Mouse (Mus musculus): ENCODE data around the gene Vwa2.

Gene Vwa2

DNA sequence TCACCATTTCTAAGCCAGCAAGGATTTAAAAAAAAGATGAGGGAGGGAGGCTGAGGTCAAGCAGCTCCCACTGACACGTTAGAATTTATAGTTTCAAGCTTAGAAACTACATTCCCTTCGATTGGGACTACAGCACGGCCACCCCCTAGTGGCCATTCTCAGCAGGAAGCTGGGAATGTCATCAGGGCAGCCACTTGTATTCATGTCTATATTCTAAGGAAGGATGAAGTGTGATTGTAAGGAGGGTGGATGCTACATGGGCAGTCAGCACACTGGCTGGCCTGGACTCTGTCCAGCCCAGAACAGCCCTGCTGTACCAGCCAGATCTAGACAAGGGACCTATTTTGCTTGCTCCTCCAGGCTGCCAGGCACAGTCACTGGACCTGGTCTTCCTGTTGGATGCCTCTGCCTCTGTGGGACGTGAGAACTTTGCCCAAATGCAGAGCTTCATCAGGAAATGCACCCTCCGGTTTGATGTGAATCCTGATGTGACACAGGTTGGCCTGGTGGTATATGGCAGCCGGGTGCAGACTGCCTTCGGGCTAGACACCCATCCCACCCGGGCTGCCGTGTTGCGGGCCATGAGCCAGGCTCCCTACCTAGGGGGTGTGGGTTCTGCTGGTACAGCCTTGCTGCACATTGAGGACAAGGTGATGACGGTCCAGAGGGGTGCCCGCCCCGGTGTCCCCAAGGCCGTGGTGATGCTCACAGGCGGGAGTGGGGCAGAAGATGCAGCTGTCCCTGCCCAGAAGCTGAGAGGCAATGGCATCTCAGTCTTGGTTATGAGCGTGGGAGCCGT is 34.6 kb downstream of the Vwa2 start:
- DNase-seq: peak; percentile 61

DNA sequence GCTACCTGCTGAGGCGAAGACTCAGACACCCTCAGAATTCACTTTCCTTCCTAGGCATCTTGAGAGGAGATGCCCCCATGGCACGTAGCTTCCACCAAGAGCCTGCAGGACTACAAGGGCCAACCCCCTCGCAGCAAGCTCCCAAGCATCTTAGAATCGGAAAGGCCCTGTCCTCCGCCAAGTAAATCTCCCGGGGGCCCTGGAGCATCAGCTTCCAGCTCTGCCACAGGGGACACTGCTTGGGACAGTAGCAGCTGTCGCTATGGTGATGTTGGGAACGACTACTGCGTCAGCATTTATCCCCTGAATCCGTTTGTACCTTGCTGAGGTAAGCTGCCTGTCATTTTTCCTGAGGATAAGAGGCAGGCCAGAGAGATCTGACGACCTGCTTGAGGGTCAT is 36.5 kb downstream of the Vwa2 start:
- DNase-seq: no peak

DNA sequence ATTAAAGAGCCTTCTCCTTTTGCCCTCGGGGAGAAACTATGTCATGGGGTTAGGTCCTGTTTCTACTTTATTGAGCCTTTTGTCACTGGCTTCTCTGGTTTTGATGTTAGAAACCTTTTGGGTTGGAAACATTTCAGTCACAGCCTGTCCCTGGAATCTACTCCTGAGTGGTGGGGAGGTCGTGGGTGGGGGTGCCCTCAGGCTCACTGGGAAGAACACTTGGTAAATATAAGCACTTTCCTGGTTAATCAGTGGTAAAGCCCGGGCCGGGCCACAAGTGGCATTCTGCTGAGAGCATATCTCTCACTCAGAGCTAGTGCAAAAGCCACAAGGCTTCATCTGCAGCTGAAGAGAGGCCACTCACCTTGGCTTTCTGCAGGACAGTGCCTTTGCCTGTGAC is 39.7 kb downstream of the Vwa2 start:
- DNase-seq: no peak

DNA sequence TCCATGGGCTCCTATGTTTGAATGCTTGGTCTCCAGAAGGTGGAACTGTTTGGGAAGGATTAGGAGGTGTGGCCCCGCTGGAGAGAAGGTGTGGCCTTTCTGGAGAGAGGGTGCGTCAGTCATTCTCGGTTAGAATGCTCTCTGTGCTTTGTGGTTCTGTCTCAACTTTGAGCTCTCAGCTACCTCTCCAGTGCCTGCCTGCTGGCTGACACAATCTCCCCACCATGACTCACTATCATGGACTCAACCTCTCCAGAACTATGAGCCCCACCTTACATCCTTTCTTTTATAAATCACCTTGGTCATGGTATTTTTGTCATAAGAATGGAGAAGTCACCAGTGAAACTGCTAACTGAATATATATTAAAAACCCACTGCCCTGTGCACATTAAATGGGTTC is 40.6 kb downstream of the Vwa2 start:
- DNase-seq: no peak

DNA sequence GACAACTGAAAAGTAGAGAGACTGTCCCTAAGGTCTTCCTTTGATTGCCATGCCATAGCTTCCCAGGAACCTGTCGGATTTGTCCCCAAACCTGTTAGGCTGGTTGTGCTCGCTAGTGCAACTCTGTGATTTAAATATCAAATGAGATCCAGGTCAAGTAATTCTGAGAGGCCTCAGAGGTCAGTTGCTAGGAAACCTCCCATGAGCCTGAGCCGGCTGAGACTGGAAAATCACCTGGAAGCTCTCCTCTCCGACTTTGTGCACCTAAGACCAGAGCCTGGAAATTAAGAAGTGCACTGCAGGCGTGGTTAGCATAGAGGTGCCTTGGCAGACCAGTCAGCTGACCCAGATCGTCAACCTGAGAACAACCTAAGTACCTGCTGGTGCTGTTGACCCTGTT is 41.0 kb downstream of the Vwa2 start:
- DNase-seq: no peak

DNA sequence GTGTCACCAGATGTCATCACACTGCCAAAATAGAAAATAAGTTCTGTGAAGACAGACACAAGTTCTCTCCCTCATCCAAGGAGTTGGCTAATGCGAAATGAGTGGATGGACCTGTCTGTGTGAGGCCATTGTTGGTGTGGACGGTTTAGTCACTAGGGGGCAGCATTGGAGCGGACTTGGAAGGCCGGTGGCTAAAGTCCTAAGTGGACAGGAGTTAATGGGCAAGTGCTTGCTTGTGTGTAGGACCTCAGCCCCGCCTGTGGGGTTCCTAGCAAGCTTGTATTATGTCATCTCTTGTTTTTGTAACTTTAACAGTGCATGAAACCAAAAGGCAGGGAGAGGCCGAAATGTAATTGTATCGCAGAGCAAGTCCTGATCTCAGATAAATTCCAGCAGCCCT is 45.6 kb downstream of the Vwa2 start:
- peak; percentile 68 for DNase-seq

DNA sequence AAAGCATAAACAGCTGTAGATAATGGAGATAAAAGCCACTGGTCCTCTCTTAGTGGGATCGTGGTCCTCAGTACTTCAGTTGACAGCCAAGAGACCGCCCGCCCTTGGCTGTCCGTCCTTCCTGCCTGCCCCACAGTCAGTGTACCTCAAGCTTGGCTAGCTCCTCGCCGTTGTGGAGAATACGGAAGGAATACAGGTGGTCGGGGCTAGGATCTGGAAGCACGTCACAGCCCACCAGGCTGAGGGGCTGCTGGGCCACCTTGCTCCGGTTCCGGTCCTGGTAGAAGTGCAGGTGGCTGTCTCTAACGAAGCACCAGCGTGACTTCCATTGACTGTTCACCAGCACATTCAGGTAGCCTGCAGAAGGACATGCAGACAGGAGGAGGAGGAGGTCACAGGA is 46.2 kb downstream of the Vwa2 start:
- DNase-seq: no peak

DNA sequence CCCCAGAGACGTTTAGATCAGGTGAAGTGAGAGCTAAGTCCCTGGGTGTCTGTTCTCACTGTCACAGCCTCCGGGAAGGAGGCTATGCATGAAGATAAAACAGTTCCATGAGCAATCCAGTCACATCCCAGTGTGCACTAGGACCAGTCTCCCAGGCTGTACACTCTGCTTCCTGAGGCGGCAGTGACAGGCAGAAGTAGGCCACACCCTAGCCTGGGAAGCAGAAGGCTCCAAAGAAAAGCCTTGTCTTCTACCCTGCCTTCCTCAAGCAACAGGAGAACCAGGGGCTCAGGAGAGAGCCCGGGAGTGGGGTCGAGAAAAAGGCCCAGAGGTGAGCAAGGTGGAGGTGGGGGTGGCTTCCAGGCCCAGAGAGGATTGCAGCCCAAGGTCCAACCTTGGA is 47.7 kb downstream of the Vwa2 start:
- no peak for DNase-seq

DNA sequence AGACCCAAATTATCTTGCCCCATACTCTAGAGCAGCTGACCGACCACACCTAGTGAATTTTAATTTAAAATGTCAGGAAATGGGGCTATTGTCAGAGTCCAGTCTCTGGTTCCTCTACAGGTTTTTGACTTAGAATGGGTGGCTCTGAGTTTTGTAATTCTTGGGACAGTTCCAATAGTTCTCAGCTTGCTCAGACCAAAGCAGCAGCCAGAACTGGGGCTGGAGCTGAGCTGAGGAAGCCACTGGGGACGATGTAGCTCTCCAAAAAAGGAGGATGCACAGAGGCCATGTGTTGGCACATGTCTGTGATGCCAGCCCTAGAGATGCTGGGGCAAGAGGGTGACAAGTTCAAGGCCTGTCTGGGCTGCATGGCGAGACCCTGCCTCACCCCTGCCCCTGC is 55.3 kb downstream of the Vwa2 start:
- no peak for DNase-seq

DNA sequence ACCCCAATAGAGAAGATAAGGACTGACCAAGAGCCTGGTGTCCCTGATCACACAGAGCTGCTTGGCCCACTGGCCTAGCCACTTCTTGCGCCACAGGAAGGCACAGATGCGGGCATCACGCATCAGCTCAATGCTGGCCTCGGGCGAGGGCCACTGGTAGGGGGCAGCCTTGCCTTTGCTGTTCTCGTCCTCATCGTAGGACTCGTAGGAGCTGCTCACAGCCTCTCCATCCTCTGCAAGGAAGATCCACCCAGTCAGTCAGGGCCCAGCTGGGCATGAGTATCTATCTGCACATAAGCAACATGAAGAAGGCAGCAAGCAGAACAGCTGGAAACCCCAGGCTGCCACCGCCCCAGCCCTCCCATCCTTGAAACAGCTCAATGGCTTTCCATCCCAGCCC is 56.0 kb downstream of the Vwa2 start:
- no peak for DNase-seq

DNA sequence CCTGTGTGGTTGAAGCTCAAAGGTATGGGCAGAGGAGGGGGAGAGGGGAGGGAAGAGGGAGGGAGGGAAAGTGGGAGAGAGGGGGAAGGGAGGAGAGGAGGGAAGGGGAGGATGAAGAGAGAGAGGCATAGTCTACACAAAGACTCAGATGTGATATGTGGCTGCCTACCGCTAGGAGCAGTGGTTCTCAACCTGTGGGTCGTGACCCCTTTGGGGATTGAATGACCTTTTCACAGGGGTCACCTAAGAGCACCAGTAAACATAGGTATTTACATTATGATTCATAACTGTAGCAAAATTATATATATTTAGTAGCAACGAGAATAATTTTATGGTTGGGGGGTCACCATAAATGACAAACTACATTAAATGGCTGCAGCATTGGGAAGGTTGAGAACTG is 59.8 kb downstream of the Vwa2 start:
- DNase-seq: no peak

DNA sequence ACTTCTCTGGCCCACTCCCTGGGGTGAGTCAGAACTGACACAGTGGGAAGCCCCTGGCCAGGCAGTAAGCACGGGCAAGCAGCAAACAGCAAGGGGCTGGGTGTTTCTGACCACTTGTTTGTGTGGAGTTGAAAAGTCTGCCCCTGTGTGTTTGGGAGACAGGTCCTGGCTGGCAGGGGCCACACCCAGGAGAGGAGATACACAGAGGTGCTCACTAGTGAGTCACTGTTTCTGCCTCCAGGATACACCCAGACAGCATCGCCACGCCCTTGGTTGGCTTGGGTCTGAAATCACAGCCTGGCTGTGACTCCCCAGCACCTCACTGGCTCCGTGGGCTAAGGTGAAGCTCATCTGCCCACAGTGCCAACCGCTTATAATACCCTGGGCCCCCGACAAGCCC is 61.1 kb downstream of the Vwa2 start:
- no peak for DNase-seq

DNA sequence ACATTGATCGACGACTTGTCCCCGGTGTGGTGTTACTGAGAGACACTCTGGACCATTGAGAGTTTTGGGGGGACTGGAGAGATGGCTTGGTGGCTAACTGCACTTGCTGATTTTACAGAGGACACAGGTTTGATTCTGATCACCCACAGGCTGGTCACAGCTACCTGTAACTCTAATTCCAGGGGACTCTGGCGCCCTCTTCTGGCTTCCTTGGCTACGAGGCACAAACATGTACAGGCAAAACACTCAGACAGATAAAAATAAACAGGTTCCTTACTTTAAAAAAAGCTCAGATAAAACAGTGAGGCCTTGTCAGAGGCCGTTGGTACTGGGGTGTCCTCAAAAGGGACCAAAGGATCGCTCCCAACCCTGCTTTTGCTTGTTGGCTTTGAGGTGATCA is 61.7 kb downstream of the Vwa2 start:
- peak; percentile 68 for DNase-seq

DNA sequence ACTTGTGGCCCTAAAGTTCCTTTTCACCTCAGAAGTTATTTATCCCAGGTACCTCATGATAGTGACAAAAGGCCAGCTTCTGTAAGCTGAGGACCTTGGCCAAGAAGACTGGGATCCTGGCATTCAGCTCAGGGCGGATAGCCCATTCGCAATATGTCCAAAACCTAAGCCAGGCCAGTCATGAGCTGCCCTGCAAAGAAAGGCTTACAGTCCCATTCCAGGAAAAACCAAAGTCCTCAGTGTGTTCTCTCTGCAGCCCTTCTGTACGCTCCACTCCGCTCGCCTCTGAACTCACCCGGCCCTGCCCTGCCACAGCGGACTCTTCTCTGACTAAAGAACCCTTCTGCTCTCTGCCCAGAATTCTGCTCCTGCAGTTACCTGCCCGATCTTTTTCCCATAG is 62.2 kb downstream of the Vwa2 start:
- no peak for DNase-seq

DNA sequence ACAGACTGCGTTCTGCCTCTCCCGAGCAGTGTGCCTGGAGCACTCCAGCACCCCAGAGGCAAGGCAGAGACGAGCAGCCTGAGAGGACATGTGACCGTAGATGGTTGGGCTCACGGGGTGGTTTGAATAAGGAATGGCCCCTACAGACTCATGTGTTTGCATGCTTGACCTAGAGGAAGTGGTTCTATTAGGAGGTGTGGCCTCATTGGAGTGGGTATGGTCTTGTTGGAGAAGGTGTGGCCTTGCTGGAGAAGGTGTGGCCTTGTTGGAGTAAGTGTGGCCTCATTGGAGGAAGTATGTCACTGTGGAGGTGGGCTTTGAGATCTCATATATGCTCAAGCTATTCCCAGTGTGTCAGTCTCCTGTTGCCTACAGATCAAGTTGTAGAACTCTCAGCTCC is 63.9 kb downstream of the Vwa2 start:
- no peak for DNase-seq

DNA sequence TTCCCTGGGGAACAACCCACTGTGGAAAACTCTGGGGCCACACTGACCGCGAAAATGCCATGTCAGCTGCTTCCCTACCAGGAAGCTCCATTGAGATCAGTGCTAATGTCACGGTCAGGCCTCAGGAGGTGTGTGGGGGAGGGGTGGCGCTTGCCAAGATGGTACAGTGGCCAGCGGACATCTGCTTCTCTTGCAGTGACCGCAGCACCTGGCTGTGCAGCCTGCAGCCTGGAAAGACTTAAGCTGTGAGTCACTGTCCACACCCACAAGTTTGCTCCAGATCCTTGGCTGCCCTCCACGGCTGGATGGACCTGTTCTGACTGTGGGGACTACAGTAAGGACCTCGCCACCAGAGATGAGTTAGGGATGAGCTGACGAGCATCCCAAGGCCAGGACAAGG is 65.8 kb downstream of the Vwa2 start:
- no peak for DNase-seq

DNA sequence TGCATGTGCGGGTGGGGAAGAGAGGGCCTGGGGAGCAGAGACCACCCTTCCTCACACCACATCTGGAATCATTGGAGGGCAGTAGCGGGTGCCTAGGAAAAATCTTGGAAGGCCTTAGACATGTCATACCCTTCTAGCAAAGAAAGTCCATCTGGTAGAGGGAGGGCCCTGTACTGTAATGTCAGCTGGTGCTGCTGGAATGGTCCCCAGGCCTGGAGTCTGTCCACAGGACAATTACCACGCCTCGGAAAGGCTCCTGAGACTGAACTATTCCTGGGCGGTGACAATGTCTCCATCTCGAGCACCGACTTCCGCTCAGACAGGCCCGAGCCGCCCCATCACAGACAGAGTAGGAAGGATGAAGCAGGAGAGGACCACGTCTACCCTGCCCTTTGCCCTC is 66.5 kb downstream of the Vwa2 start:
- no peak for DNase-seq

DNA sequence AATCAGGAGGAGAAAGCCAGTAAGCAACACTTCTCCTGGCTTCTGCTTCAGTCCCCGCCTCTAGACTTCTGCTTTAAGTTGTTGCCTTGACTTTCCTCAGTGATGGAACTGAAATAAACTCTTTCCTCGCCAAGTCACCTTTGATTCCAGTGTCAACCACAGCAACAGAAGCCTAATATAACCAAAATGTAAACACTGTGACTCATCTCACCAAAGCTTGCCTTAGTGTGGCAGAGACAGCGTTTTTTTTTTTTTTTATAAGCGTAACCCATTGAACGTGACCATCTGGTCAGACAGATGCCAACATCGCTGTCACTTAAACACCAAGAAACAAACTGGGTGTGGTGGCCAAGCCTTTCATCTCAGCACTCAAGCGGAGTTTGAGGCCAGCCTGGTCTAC is 68.2 kb downstream of the Vwa2 start:
- no peak for DNase-seq

DNA sequence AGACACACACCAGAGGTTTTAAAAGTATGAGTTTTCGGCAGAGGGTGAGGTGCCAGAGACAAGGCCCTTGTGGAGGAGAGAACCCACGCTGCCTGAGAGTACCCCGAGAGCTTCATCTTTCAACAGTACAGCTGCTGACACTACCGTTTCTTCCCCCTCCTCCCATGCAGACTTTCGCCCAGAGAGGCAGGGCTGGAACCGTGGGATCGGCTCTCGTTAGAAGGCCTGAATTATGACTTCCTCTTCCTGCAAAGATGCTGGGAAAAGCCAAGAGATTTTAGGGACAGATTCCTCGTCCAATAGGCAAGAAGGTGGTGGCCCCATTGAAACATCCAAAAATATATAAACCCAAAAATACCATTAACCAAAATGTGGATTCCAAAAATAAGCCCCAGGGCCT is 70.2 kb downstream of the Vwa2 start:
- no peak for DNase-seq

DNA sequence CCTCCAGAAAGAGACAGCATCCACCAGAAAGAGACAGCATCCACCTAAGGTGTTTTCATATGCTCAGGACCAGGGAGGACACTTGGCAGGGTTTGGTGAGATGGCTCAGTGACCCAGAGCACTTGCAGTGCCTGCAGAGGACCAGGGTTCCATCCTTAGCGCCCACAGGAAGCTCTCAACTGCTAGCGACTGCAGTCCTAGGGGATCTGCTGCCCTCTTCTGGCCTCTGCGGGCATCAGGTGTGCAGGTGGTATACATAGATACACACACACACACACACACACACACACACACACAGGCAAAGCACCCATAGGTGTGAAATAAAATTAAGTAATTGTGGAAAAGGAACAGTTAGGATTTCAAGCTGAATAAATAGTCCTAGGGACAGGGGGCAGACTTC is 70.8 kb downstream of the Vwa2 start:
- DNase-seq: no peak

DNA sequence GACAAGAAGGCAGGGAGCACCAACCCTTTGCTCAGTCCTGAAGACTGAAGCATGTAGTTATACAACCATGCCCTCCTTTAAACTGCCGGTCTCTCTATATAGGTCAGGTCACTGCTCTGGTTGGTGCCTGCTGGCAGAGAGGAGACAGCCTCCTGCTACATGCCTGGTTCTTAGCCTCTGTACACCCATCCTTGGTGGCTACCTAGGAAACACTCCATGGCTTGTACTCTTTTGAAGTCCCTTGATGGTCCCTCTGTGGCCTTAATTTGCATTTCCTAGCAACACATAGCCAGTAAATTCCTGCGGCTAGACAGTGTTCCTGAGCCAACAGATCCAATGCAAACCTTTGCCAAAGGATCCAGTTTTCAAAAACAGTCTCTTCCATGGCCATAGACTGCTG is 71.6 kb downstream of the Vwa2 start:
- no peak for DNase-seq

DNA sequence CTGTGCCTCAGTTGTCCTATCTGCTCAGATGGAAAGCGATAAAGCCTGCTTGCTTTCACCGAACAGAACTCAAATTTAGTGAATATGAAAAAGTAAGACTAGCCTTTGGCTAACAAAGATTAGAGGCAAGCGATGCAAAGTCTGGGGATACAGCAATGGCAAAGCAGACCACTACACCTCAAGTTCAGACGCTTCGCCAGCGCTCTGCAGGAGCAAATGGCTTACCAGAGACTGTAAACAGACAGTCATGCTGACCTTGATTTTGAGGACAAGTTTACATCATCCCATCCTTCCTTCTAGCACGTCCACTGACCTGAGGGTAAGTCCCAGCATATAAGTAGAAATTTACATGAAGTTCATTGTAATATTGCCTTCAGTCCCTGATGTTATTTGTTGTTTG is 72.2 kb downstream of the Vwa2 start:
- DNase-seq: no peak

DNA sequence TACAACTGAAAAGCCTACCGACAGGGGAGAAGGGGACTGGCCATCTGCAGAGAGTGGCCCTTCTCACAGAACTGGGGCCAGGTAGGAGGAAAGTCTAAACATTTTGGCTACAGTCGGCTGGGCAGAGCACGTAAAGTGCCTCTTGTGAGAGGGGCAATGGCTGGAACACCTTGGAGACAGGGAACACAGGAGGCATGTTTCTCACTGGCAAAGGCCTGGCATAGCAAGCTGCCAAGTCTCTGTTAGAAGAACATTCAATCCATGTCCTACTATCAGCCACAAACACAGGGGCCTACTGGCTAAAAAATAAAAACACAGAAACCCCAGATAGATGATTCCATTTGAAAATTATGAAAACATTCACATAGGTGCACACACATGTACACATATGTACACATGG is 72.7 kb downstream of the Vwa2 start:
- no peak for DNase-seq

DNA sequence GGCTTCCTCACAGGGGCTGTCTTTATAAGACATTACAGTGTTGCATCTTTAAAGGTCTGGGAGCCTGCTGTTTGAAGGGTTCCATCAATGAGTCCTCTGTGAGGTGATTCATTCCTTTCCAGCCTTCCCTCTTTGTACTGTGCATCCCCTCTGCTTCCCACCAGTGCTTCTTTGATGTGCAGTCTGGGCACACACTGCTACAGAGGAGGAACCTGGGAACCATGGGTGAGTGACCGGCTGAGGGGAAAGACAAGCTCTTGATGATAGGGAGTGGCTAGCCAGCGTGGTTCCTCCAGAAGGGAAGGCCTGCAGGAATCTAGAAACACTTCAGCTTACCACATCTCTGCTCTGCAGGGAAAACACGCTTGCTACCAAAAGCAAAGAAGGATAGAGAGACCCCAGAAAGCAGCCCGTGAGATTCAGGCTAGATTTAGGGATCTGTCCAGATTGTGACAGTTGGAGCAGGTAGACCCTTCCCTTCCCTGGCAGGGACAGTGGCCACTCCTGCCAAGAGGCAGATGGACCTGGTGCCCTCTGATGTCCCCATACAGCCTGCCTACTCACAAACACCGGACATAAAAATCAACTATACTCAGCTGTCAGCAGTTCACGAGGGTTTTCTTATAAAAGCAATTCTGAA is 74.0 kb downstream of the Vwa2 start:
- no peak for DNase-seq

DNA sequence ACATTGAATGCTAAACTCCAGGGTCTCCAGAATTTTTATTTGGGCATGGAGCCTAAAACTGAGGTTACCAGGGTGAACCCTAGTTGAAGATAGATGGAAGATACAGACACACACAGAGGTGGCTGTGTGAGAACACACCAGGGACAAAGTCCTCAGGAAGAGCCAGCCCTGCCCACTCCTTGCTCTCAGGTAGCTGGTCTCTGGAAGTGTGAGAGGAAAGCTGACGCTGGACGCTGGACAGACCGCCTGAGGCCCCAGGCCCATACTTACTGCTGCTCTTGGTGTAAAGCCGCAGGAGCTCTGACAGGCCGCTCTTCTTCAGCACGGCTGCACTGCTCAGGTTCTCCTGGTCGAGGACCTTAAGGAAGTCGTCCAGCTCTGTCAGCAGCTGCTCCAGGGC is 75.8 kb downstream of the Vwa2 start:
- no peak for DNase-seq

Measured in thymus, postnatal 4 days (tissue).